Mouse (Mus musculus): ENCODE data around the gene Rom1. TPM values are rescaled to one million over a fixed set of nuclear protein-coding genes. Genes with fewer than 3 reads are reported as not detected.
"Not testable (repeated sequence)": the region's sequence is repeated elsewhere in the genome, so short reads cannot be mapped to it uniquely, and the experiment has no call there.

The Rom1 gene
- 10 to 100 TPM in 1 of 4 experiments, 1 to 10 TPM in 3; 7.9 to 10.1 (median 8.9) TPM for total RNA-seq (2022)

- peak; percentile 49 to 62 for DNase-seq (ENCODE audit: low spot score in 2 of 2)
Observed at GRCm38 (mm10) chr19:8929224-8930088, at the start of gene Rom1, which contains the start of gene Eml3. Rom1 (minus strand) TSS chr19:8929356. Eml3 (plus strand) TSS chr19:8929552.

GRCm38 (mm10) chr19:8976535-8976934 lies 47.4 kb upstream of the Rom1 start:
- no peak for DNase-seq (ENCODE audit: low spot score in 2 of 2)

GRCm38 (mm10) chr19:8975491-8975890 lies 46.3 kb upstream of the Rom1 start:
- no peak for DNase-seq (ENCODE audit: low spot score in 2 of 2)

GRCm38 (mm10) chr19:8974638-8975037 lies 45.5 kb upstream of the Rom1 start:
- no peak for DNase-seq (ENCODE audit: low spot score in 2 of 2)

- not testable (repeated sequence) for DNase-seq (ENCODE audit: low spot score in 2 of 2)
Observed at GRCm38 (mm10) chr19:8972491-8972890, 43.3 kb upstream of the Rom1 start.

GRCm38 (mm10) chr19:8967893-8968292 lies 38.7 kb upstream of the Rom1 start:
- DNase-seq (ENCODE audit: low spot score in 2 of 2), result no peak

- no peak for DNase-seq (ENCODE audit: low spot score in 2 of 2)
Observed at GRCm38 (mm10) chr19:8967373-8967743, 38.2 kb upstream of the Rom1 start.

GRCm38 (mm10) chr19:8966590-8967372 lies 37.6 kb upstream of the Rom1 start, which contains the start of gene Eef1g:
Eef1g (plus strand) TSS chr19:8967041.
- DNase-seq (ENCODE audit: low spot score in 2 of 2), result peak; percentile 92 to 100

GRCm38 (mm10) chr19:8966198-8966589 lies 37.0 kb upstream of the Rom1 start:
- no peak for DNase-seq (ENCODE audit: low spot score in 2 of 2)

GRCm38 (mm10) chr19:8965771-8966170 lies 36.6 kb upstream of the Rom1 start:
- no peak for DNase-seq (ENCODE audit: low spot score in 2 of 2)

GRCm38 (mm10) chr19:8965075-8965474 lies 35.9 kb upstream of the Rom1 start:
- DNase-seq (ENCODE audit: low spot score in 2 of 2), result no peak

GRCm38 (mm10) chr19:8962256-8962655 lies 33.1 kb upstream of the Rom1 start:
- no peak for DNase-seq (ENCODE audit: low spot score in 2 of 2)

- no peak for DNase-seq (ENCODE audit: low spot score in 2 of 2)
Observed at GRCm38 (mm10) chr19:8954171-8954570, 25.0 kb upstream of the Rom1 start.

- DNase-seq (ENCODE audit: low spot score in 2 of 2), result peak; percentile 93
Observed at GRCm38 (mm10) chr19:8953135-8954039, 24.2 kb upstream of the Rom1 start, which contains the start of gene Tut1. Tut1 (plus strand) TSS chr19:8953847.

GRCm38 (mm10) chr19:8952241-8952640 lies 23.1 kb upstream of the Rom1 start:
- DNase-seq (ENCODE audit: low spot score in 2 of 2), result no peak

- no peak for DNase-seq (ENCODE audit: low spot score in 2 of 2)
Observed at GRCm38 (mm10) chr19:8950190-8950589, 21.0 kb upstream of the Rom1 start.

GRCm38 (mm10) chr19:8946929-8947328 lies 17.8 kb upstream of the Rom1 start:
- no peak for DNase-seq (ENCODE audit: low spot score in 2 of 2)

GRCm38 (mm10) chr19:8945251-8945650 lies 16.1 kb upstream of the Rom1 start:
- no peak for DNase-seq (ENCODE audit: low spot score in 2 of 2)

GRCm38 (mm10) chr19:8944750-8945149 lies 15.6 kb upstream of the Rom1 start:
- DNase-seq (ENCODE audit: low spot score in 2 of 2), result no peak

- DNase-seq (ENCODE audit: low spot score in 2 of 2), result no peak
Observed at GRCm38 (mm10) chr19:8944062-8944461, 14.9 kb upstream of the Rom1 start.

- DNase-seq (ENCODE audit: low spot score in 2 of 2), result no peak
Observed at GRCm38 (mm10) chr19:8943047-8943446, 13.9 kb upstream of the Rom1 start.

All from left cerebral cortex, adult 8-10 months (tissue).